ENCODE assay signal across 27 mouse cellular contexts in the genomic region with DNA sequence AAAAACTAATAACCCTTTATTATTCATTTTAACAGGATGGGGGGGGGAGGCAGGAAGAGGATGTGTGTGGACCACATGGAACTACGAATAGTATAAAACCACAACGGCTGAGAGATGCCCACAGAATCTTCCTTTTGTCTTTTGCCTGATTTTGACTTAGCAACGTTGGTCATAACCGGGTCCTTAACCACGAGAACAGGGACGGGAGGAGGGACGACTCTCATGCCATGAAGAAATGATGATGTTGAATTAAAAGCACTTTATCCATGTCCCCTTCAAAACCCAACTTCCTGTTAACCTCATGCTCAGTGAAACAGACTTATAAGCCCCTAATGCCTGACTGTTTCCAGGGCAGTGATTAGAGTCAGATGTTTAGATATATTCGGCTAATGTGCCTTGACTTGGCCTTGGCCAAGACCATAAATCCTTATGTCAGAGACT. TPM values are rescaled to one million over a fixed set of nuclear protein-coding genes. Genes with fewer than 3 reads are reported as not detected.
DNase-seq lines count a peak whose midpoint lies in the region; ATAC-seq and TF ChIP-seq lines count a peak whose summit lies in the region.
"Had no signal": no experiment of that assay in that cellular context is flagged by ENCODE, and none has a peak within 500 bp of the region (broad histone marks: within the 10 kb centered on the region; RNA-seq: fewer than 3 reads in every experiment).

No protein-coding gene starts in this region.

- whole genome bisulfite sequencing in intestine, embryonic 15.5 days = 35% methylated on average over 8 of the region's 8 CpGs
- WGBS in intestine, postnatal 0 days = 58% methylated on average over 8 of the region's 8 CpGs
- WGBS in lung, embryonic 15.5 days = 31% methylated on average over 8 of the region's 8 CpGs
- 36% methylated on average over 8 of the region's 8 CpGs for WGBS in limb, embryonic 15.5 days
- WGBS in hindbrain, embryonic 11.5 days = 91% methylated on average over 8 of the region's 8 CpGs

- no peaks in the 10 kb centered on the region for H3K27me3 ChIP-seq in intestine, embryonic 15.5 days (replicated peaks)
- H3K27me3 ChIP-seq in intestine, postnatal 0 days (replicated peaks; ENCODE audit: control insufficient read depth, insufficient read depth, low read length) = no peaks in the 10 kb centered on the region
- H3K27me3 ChIP-seq in lung, embryonic 15.5 days = no peaks in the 10 kb centered on the region
- no peaks in the 10 kb centered on the region for H3K27me3 ChIP-seq in limb, embryonic 15.5 days
- no peaks in the 10 kb centered on the region for H3K27me3 ChIP-seq in hindbrain, embryonic 11.5 days (ENCODE audit: control insufficient read depth, insufficient read depth, low read length)
- H3K27me3 ChIP-seq: liver, embryonic 15.5 days; neural tube, embryonic 12.5 days had no signal

- H3K9me3 ChIP-seq in intestine, embryonic 15.5 days = no peaks in the 10 kb centered on the region
- no peaks in the 10 kb centered on the region for H3K9me3 ChIP-seq in intestine, postnatal 0 days (ENCODE audit: control insufficient read depth)
- no peaks in the 10 kb centered on the region for H3K9me3 ChIP-seq in lung, embryonic 15.5 days
- H3K9me3 ChIP-seq in limb, embryonic 15.5 days = no peaks in the 10 kb centered on the region
- no peaks in the 10 kb centered on the region for H3K9me3 ChIP-seq in hindbrain, embryonic 11.5 days (ENCODE audit: control insufficient read depth, low read length)
- H3K9me3 ChIP-seq: hindbrain, embryonic 10.5 days; liver, embryonic 15.5 days had no signal

- no peak overlapping the region for H3K4me3 ChIP-seq in intestine, embryonic 15.5 days (replicated peaks)
- H3K4me3 ChIP-seq in intestine, postnatal 0 days (ENCODE audit: low read depth, low read length) = no peak overlapping the region
- no peak overlapping the region for H3K4me3 ChIP-seq in lung, embryonic 15.5 days
- H3K4me3 ChIP-seq in limb, embryonic 15.5 days = no peak overlapping the region
- no peak overlapping the region for H3K4me3 ChIP-seq in hindbrain, embryonic 11.5 days (ENCODE audit: low read depth, low read length)
- H3K4me3 ChIP-seq: gastrocnemius, adult 2 months; hindbrain, embryonic 10.5 days; liver, embryonic 15.5 days; myocyte; neural tube, embryonic 12.5 days had no signal

- no peak overlapping the region for H3K27ac ChIP-seq in intestine, embryonic 15.5 days
- no peak overlapping the region for H3K27ac ChIP-seq in intestine, postnatal 0 days (ENCODE audit: low read depth, low read length)
- H3K27ac ChIP-seq in lung, embryonic 15.5 days = peak overlapping the region; percentile 64
- H3K27ac ChIP-seq in limb, embryonic 15.5 days = peak overlapping the region; percentile 74
- H3K27ac ChIP-seq in hindbrain, embryonic 11.5 days (ENCODE audit: low read depth, low read length) = no peak overlapping the region
- H3K27ac ChIP-seq: gastrocnemius, adult 2 months; hindbrain, embryonic 10.5 days; hindbrain, postnatal 0 days; liver, embryonic 15.5 days; neural tube, embryonic 12.5 days had no signal

- H3K4me1 ChIP-seq in intestine, embryonic 15.5 days (replicated peaks) = no peaks in the 10 kb centered on the region
- H3K4me1 ChIP-seq in intestine, postnatal 0 days (replicated peaks; ENCODE audit: control insufficient read depth, insufficient read depth, low read length) = no peaks in the 10 kb centered on the region
- H3K4me1 ChIP-seq in lung, embryonic 15.5 days = peaks cover 35% of the 10 kb centered on the region
- H3K4me1 ChIP-seq in limb, embryonic 15.5 days = peaks cover 25% of the 10 kb centered on the region; the same call in 1 of the 2 replicates
- H3K4me1 ChIP-seq in hindbrain, embryonic 11.5 days (replicated peaks; ENCODE audit: control insufficient read depth, insufficient read depth, low read length) = no peaks in the 10 kb centered on the region
- H3K4me1 ChIP-seq: hindbrain, embryonic 10.5 days; liver, embryonic 15.5 days; neural tube, embryonic 12.5 days had no signal

- H3K36me3 ChIP-seq in intestine, embryonic 15.5 days = no peaks in the 10 kb centered on the region
- H3K36me3 ChIP-seq in intestine, postnatal 0 days (ENCODE audit: control insufficient read depth, insufficient read depth) = no peaks in the 10 kb centered on the region
- H3K36me3 ChIP-seq in lung, embryonic 15.5 days = no peaks in the 10 kb centered on the region
- no peaks in the 10 kb centered on the region for H3K36me3 ChIP-seq in limb, embryonic 15.5 days
- no peaks in the 10 kb centered on the region for H3K36me3 ChIP-seq in hindbrain, embryonic 11.5 days (ENCODE audit: control insufficient read depth, insufficient read depth, low read length)
- H3K36me3 ChIP-seq: hindbrain, embryonic 10.5 days; liver, embryonic 15.5 days; neural tube, embryonic 12.5 days had no signal

- no peak overlapping the region for H3K4me2 ChIP-seq in intestine, embryonic 15.5 days (replicated peaks)
- no peak overlapping the region for H3K4me2 ChIP-seq in intestine, postnatal 0 days (replicated peaks; ENCODE audit: low read depth)
- H3K4me2 ChIP-seq in lung, embryonic 15.5 days = 0 out of 2 replicates have a peak overlapping the region, but pooled peaks have one; percentile 10
- H3K4me2 ChIP-seq in limb, embryonic 15.5 days = no peak overlapping the region
- H3K4me2 ChIP-seq in hindbrain, embryonic 11.5 days (replicated peaks; ENCODE audit: low read depth, low read length) = no peak overlapping the region
- H3K4me2 ChIP-seq: liver, embryonic 15.5 days; midbrain, embryonic 11.5 days; neural tube, embryonic 12.5 days had no signal

- no peak for DNase-seq in lung, postnatal 36 days
- DNase-seq in forelimb bud, embryonic 11.5 days (ENCODE audit: low read depth, low spot score) = peak; percentile 58
- DNase-seq in hindbrain, embryonic 11.5 days (ENCODE audit: low spot score) = no peak
- DNase-seq in liver = no peak
- DNase-seq: adrenal gland, adult 2 months; cerebellum, adult 18-20 months; cerebellum, postnatal 10 days; gastrocnemius, adult 2 months; heart, postnatal 14 days; kidney, adult 11 months; kidney, postnatal 25 days; lung, postnatal 10 days; thymus, adult 2 months; thymus, postnatal 4 days had no signal

- 0 out of 2 replicates have a peak, but pooled peaks have one; percentile 41 for ATAC-seq in intestine, embryonic 15.5 days
- no peak for ATAC-seq in intestine, postnatal 0 days
- ATAC-seq in lung, embryonic 15.5 days (ENCODE audit: borderline replicate concordance, extremely low read depth, low FRiP score, low TSS enrichment) = peak; percentile 73
- peak; percentile 66; the same call in 1 of the 2 replicates for ATAC-seq in limb, embryonic 15.5 days (ENCODE audit: insufficient number of reproducible peaks, low FRiP score, low TSS enrichment, low read depth)
- no peak for ATAC-seq in hindbrain, embryonic 11.5 days (ENCODE audit: low FRiP score)
- ATAC-seq: activated CD4-positive, CD25-positive, alpha-beta regulatory T cell, adult 4 months; CD4-positive, CD25-positive, alpha-beta regulatory T cell, adult 4 months; forebrain, embryonic 14.5 days; hindbrain, postnatal 0 days had no signal

- no peak for TF ChIP-seq CTCF in intestine, postnatal 0 days (IDR thresholded peaks at IDR 0.05; ENCODE audit: low read depth)

- H3K9ac ChIP-seq in intestine, embryonic 15.5 days = no peak overlapping the region
- no peak overlapping the region for H3K9ac ChIP-seq in intestine, postnatal 0 days (ENCODE audit: low read depth, low read length)
- no peak overlapping the region for H3K9ac ChIP-seq in lung, embryonic 15.5 days
- H3K9ac ChIP-seq in limb, embryonic 15.5 days = no peak overlapping the region
- H3K9ac ChIP-seq in hindbrain, embryonic 11.5 days (ENCODE audit: low read depth, low read length) = no peak overlapping the region
- H3K9ac ChIP-seq: liver, embryonic 15.5 days; neural tube, embryonic 12.5 days had no signal

RNA-seq across cellular contexts. Expression of a gene that starts 41.0 kb away (rescaled TPM):
- 11.3 and 11.7 TPM in 2 replicates for polyA plus RNA-seq in intestine, embryonic 15.5 days (2015; fragmentation: Nextera tagmentation; extraction: Ambion mirVana)
- 6.7 and 7.7 TPM in 2 replicates for polyA plus RNA-seq in intestine, postnatal 0 days (2015; fragmentation: Nextera tagmentation; extraction: Ambion mirVana)
- polyA plus RNA-seq in lung, embryonic 15.5 days (2015; fragmentation: Nextera tagmentation; extraction: Ambion mirVana) = 74.0 and 77.2 TPM in 2 replicates
- polyA plus RNA-seq in limb, embryonic 15.5 days (2015; fragmentation: Nextera tagmentation; extraction: Ambion mirVana) = 70.0 and 71.8 TPM in 2 replicates
- 60.7 and 81.7 TPM in 2 replicates for polyA plus RNA-seq in hindbrain, embryonic 11.5 days (2014; fragmentation: Nextera tagmentation; extraction: Ambion mirVana)
- polyA plus RNA-seq: CD4-positive, CD25-positive, alpha-beta regulatory T cell, adult 4 months had no signal

Comparison
In these comparisons a context has a peak if more than half of its experiments do, and no peak if none do; other contexts are left out.
1. ATAC-seq: peak in intestine, embryonic 15.5 days (single experiment), lung, embryonic 15.5 days (single experiment) and limb, embryonic 15.5 days (single experiment); none in intestine, postnatal 0 days (single experiment) and hindbrain, embryonic 11.5 days (single experiment).
2. H3K27ac ChIP-seq: peak in lung, embryonic 15.5 days (single experiment) and limb, embryonic 15.5 days (single experiment); none in intestine, embryonic 15.5 days (single experiment), intestine, postnatal 0 days (single experiment) and hindbrain, embryonic 11.5 days (single experiment).